Mouse (Mus musculus) embryonic facial prominence, embryonic 12.5 days (tissue): ENCODE data around the gene Ces1e. TPM values are rescaled to one million over a fixed set of nuclear protein-coding genes. Genes with fewer than 3 reads are reported as not detected.

ENCODE experiments used
- ATAC-seq: fragments of 200-750 bp; cut with Nextera tagmentation; 2 replicates; pipeline ENCODE4 v1.8.0; 2017; ENCODE audit not compliant: insufficient number of reproducible peaks, insufficient read depth, low FRiP score, low TSS enrichment
- H3K27ac ChIP-seq: fragments of 300-500 bp; sonication (generic); 2 replicates; pipeline ENCODE4 v1.5.1; 2016; ENCODE audit warnings: mild to moderate bottlenecking
- H3K27me3 ChIP-seq: fragments of 300-500 bp; sonication (generic); 2 replicates; pipeline ENCODE4 v1.6.1; 2016; ENCODE audit warnings: mild to moderate bottlenecking, moderate library complexity
- H3K36me3 ChIP-seq: fragments of 300-500 bp; sonication (generic); 2 replicates; pipeline ENCODE4 v1.6.1; 2016; ENCODE audit warnings: mild to moderate bottlenecking
- H3K4me1 ChIP-seq: fragments of 300-500 bp; sonication (generic); 2 replicates; pipeline ENCODE4 v1.6.1; 2016
- H3K4me2 ChIP-seq: fragments of 300-500 bp; sonication (generic); replicated peaks from 2 replicates; pipeline ENCODE4 v1.6.1; 2016; ENCODE audit warnings: mild to moderate bottlenecking, moderate library complexity
- H3K4me3 ChIP-seq: fragments of 300-500 bp; sonication (generic); 2 replicates; pipeline ENCODE4 v1.5.1; 2016; ENCODE audit warnings: mild to moderate bottlenecking
- H3K9ac ChIP-seq: fragments of 300-500 bp; sonication (generic); 2 replicates; pipeline ENCODE4 v1.6.1; 2016; ENCODE audit warnings: mild to moderate bottlenecking, moderate library complexity
- H3K9me3 ChIP-seq: fragments of 300-500 bp; sonication (generic); 2 replicates; pipeline ENCODE4 v1.6.1; 2016; ENCODE audit warnings: mild to moderate bottlenecking, moderate library complexity
- WGBS: fragments of 180-500 bp; shearing (Covaris S2); methylation state at CpG from one replicate; pipeline ENCODE4 v1.1.7; 2016; 5-methylcytosine and 5-hydroxymethylcytosine counted together
- polyA plus RNA-seq: library from polyadenylated mRNA; unstranded; fragments of >200 nt; fragmentation: Nextera tagmentation; extraction: Ambion mirVana; gene quantifications from 2 replicates; pipeline ENCODE4 v1.2.1, GENCODE M21; 2016

Gene Ces1e
- polyA plus RNA-seq: not detected in 2 replicates

GRCm38 (mm10) chr8:93229446-93229845 lies at the start of gene Ces1e:
Gene Ces1e, minus strand, starts transcription at chr8:93229619.
- no peak within 1 kb of the TSS for H3K27ac ChIP-seq
- H3K4me2 ChIP-seq: no peak within 1 kb of the TSS
- H3K9me3 ChIP-seq: no peaks in the 10 kb centered on the region
- ATAC-seq: no peak
- H3K27me3 ChIP-seq: no peaks in the 10 kb centered on the region
- no peaks in the 10 kb centered on the region for H3K36me3 ChIP-seq
- H3K4me3 ChIP-seq: no peak within 1 kb of the TSS
- H3K9ac ChIP-seq: no peak within 1 kb of the TSS
- H3K4me1 ChIP-seq: no peaks in the 10 kb centered on the region

DNA sequence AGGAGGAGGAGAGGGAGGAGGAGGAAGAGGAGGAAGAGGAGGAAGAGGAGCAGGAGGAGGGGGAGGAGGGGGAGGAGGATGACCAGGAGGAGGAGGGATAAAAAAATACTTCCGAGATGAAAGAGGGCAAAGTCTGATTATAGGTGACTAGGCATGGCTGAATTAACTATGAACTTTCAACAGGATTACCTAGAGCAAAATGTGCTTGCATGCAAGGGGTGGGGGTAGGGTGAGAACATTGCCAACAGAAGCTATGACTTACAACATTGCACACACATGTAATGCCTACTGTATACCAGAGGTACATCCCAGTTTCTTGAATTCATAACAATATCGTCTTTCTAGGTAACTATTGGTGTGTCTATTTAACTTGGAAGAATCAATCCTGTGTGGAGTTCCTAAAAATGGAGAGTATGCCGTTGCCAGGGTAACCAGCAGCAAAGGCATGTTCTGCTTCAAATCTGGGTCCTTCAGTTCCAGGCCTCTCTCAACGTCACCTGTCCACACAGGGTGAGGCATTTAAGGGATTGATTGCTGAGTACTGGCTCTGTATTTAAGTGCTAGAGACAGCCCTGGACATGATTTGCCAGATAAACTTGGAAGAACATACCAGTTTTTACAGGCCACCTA lies 48.9 kb upstream of the Ces1e start:
- H3K4me1 ChIP-seq: no peaks in the 10 kb centered on the region
- H3K36me3 ChIP-seq: no peaks in the 10 kb centered on the region
- no peak overlapping the region for H3K27ac ChIP-seq
- no peak for ATAC-seq
- no peak overlapping the region for H3K4me3 ChIP-seq
- no peaks in the 10 kb centered on the region for H3K27me3 ChIP-seq
- no peak overlapping the region for H3K9ac ChIP-seq
- WGBS: 76% methylated on average over 4 of the region's 4 CpGs
- no peaks in the 10 kb centered on the region for H3K9me3 ChIP-seq
- no peak overlapping the region for H3K4me2 ChIP-seq

DNA sequence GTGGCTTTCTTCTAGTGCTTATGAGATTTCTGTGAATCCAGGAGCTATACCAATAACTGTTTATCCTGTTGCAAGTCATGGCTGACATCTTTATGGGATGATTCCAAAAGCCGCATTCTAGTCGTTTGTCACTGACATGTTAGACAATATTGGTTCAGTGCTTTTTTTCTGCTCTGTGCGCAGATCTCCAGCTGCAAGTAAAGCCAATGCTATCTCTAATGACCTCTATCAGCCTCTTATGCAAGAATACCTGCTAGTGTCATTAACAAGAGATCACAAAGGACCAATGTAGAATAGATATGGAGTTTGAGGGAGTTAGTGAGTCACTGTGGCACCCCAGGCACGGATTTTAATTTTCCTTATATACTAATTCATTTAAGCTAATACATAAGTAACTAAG lies 45.2 kb upstream of the Ces1e start:
- WGBS: 81% methylated on average over 4 of the region's 4 CpGs
- Histone ChIP-seq H3K9ac (no peak overlapping the region), H3K36me3 (no peaks in the 10 kb centered on the region), H3K4me2 (no peak overlapping the region), H3K27me3 (no peaks in the 10 kb centered on the region), H3K4me3 (no peak overlapping the region), H3K27ac (no peak overlapping the region), H3K4me1 (no peaks in the 10 kb centered on the region), H3K9me3 (no peaks in the 10 kb centered on the region)
- ATAC-seq: no peak

GRCm38 (mm10) chr8:93273321-93273720 lies 43.9 kb upstream of the Ces1e start:
- no peak overlapping the region for H3K27ac ChIP-seq
- no peak for ATAC-seq
- H3K4me3 ChIP-seq: no peak overlapping the region
- no peaks in the 10 kb centered on the region for H3K4me1 ChIP-seq
- no peak overlapping the region for H3K4me2 ChIP-seq
- H3K9ac ChIP-seq: no peak overlapping the region
- WGBS: 92% methylated on average over 3 of the region's 3 CpGs
- H3K9me3 ChIP-seq: no peaks in the 10 kb centered on the region
- no peaks in the 10 kb centered on the region for H3K27me3 ChIP-seq
- no peaks in the 10 kb centered on the region for H3K36me3 ChIP-seq

DNA sequence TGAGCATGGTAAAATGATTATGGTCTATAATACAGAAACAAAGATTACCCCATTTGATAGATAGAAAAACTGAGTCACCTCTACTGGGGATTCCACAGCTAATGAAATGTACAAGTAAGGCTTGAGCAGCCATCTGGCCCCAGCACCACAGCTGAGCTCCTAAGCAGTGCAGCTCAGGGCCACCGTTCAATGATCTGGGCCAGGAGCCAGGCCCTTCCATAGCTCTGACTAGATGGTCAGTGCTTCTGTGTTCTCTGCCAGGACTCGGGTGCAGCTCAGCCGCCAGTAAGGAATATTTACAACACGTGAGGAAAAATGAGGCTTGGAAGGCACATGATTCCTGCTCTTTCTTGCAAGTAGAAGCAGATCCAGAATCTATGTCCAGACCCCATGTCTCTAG lies 43.3 kb upstream of the Ces1e start:
- Histone ChIP-seq H3K9ac (no peak overlapping the region), H3K4me1 (no peaks in the 10 kb centered on the region), H3K9me3 (no peaks in the 10 kb centered on the region), H3K27ac (no peak overlapping the region), H3K4me3 (no peak overlapping the region), H3K27me3 (no peaks in the 10 kb centered on the region), H3K4me2 (no peak overlapping the region), H3K36me3 (no peaks in the 10 kb centered on the region)
- no peak for ATAC-seq
- 89% methylated on average over 4 of the region's 4 CpGs for WGBS

DNA sequence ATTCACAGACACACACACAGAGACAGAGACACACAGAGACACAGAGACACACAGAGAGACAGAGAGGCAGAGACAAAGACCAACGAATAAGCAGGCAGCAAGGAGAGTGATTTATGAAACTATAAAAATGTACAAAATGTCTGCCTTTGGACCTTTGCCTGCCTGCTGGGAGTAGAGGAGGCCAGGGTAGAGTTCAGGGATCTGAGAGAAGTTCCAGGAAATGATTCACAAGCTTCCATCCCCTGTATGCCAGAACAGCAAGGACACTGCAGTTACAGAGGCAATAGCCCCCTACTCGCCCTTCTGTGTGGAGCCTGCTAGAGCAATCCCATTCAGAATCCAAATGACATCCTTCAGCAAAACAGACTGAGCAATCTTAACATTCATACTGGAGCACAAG lies 32.0 kb upstream of the Ces1e start:
- WGBS: 61% methylated on average over 2 of the region's 2 CpGs
- no peaks in the 10 kb centered on the region for H3K4me1 ChIP-seq
- ATAC-seq: no peak
- no peak overlapping the region for H3K9ac ChIP-seq
- H3K4me3 ChIP-seq: no peak overlapping the region
- H3K36me3 ChIP-seq: no peaks in the 10 kb centered on the region
- H3K4me2 ChIP-seq: no peak overlapping the region
- H3K9me3 ChIP-seq: no peaks in the 10 kb centered on the region
- no peaks in the 10 kb centered on the region for H3K27me3 ChIP-seq
- H3K27ac ChIP-seq: no peak overlapping the region

DNA sequence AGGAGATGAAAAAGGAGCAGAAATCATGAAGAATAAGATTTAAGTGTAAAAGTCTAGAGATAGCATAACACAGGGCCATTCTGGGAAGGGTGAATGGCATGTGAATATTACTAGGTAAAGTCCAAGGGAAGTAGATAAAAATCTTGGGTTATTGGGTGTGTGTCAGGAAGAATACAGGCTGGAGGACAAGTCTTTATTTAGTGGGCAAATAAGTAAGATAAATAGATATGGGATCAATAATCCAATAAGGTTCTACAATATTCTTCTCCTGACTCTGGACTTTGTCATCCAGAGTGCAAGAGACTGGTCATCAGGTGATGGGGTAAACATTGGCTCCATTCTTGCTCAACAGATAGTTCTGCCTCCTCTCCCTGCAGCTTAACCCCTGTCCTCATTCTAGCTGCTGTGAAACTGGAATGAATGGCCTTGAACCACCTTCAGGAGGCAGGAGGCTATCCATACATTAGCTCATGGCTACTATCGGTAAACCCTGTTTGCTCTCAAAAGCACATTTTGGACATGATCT lies 23.0 kb upstream of the Ces1e start:
- Histone ChIP-seq H3K27ac (no peak overlapping the region), H3K27me3 (no peaks in the 10 kb centered on the region), H3K4me1 (no peaks in the 10 kb centered on the region), H3K4me3 (no peak overlapping the region), H3K9me3 (no peaks in the 10 kb centered on the region), H3K9ac (no peak overlapping the region), H3K4me2 (no peak overlapping the region), H3K36me3 (no peaks in the 10 kb centered on the region)
- WGBS: 97% methylated on average over 1 of the region's 1 CpGs
- no peak for ATAC-seq

DNA sequence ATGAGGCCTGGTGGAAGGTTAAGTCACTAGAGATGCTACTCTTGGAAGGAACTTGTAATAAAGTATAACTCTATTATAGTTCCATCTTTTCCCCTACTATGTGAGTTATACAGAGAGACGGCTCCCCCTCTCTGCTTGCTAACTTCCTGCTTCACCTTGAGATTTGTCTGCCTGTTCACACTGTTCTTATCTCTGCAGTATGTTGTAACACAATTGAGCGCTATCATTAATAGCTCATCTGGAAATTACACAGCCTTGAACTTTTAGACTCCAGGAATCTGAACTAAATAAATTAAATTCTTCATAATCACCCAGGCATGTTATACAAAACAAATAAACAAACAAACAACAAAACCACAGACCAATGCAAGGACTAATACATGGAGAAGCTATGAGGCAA lies 16.6 kb upstream of the Ces1e start:
- Histone ChIP-seq H3K4me2 (no peak overlapping the region), H3K4me3 (no peak overlapping the region), H3K9ac (no peak overlapping the region), H3K4me1 (no peaks in the 10 kb centered on the region), H3K27me3 (no peaks in the 10 kb centered on the region), H3K27ac (no peak overlapping the region), H3K9me3 (no peaks in the 10 kb centered on the region), H3K36me3 (no peaks in the 10 kb centered on the region)
- ATAC-seq: no peak
- 82% methylated on average over 2 of the region's 2 CpGs for WGBS

DNA sequence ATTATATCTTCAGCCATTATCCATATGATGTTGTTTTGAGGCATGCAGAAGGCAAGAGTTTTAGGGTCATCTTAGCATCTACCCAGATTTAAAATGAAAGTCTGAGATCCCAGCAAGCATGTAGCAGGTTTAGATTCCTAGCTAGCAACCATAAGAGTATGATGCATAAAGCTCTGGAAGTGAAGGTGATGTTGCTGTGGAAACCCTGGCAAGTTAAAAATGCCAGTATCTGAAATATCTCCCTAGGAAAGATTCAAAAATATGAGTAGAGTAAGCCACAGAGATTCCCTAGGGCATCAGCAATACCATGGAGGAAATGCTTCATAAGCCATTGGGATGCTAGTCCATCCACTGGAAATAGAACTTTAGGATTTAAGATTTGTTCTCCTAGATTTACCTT lies 10.5 kb upstream of the Ces1e start:
- H3K36me3 ChIP-seq: no peaks in the 10 kb centered on the region
- H3K27ac ChIP-seq: no peak overlapping the region
- no peak overlapping the region for H3K4me3 ChIP-seq
- ATAC-seq: no peak
- no peak overlapping the region for H3K4me2 ChIP-seq
- no peaks in the 10 kb centered on the region for H3K9me3 ChIP-seq
- no peak overlapping the region for H3K9ac ChIP-seq
- no peaks in the 10 kb centered on the region for H3K4me1 ChIP-seq
- no peaks in the 10 kb centered on the region for H3K27me3 ChIP-seq

GRCm38 (mm10) chr8:93235681-93236080 lies 6.3 kb upstream of the Ces1e start:
- ATAC-seq: no peak
- Histone ChIP-seq H3K4me3 (no peak overlapping the region), H3K4me1 (no peaks in the 10 kb centered on the region), H3K36me3 (no peaks in the 10 kb centered on the region), H3K9ac (no peak overlapping the region), H3K4me2 (no peak overlapping the region), H3K27me3 (no peaks in the 10 kb centered on the region), H3K27ac (no peak overlapping the region), H3K9me3 (no peaks in the 10 kb centered on the region)
- 92% methylated on average over 1 of the region's 1 CpGs for WGBS

DNA sequence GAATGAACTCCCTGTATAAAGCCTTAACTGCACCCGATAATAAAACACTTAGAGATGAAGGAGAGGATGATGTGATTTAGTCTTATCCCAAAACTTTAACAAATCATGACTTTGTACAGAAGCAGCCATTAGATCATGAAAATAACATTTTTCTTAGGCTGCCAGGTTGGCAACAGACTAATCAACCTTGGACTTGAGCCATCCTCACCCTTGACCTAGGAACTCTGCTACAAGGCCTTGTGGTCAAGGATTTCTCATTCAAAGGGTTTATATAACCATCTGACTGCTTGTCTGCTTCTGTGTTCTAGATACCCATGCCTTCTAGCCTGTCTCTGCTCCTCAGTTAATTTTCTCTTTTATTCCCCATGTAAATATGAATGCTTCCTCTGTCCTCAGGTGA lies 5.3 kb upstream of the Ces1e start:
- Histone ChIP-seq H3K4me3 (no peak overlapping the region), H3K27me3 (no peaks in the 10 kb centered on the region), H3K36me3 (no peaks in the 10 kb centered on the region), H3K9me3 (no peaks in the 10 kb centered on the region), H3K4me1 (no peaks in the 10 kb centered on the region), H3K4me2 (no peak overlapping the region), H3K27ac (no peak overlapping the region), H3K9ac (no peak overlapping the region)
- ATAC-seq: no peak
- 89% methylated on average over 1 of the region's 1 CpGs for WGBS

DNA sequence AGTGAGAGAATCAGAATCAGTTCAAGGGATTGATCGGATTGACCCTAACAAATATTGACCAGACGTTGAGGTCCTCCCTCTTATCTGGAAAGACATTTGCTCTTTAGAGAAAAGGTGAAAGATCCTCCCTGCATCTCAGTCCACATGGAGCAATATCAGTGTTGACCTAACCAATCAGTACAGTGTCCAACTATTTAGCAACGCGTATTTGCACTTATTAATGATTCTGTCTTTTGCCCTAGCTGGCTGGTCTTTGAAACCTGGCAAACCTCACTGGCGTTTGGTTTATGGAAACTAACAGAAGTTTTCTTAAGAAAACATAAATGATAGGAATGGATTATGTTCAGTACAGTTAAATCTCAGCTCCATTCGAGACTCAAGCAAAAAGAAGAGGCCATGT lies 4.6 kb upstream of the Ces1e start:
- no peak overlapping the region for H3K27ac ChIP-seq
- H3K27me3 ChIP-seq: no peaks in the 10 kb centered on the region
- H3K4me2 ChIP-seq: no peak overlapping the region
- no peaks in the 10 kb centered on the region for H3K4me1 ChIP-seq
- H3K9ac ChIP-seq: no peak overlapping the region
- H3K4me3 ChIP-seq: no peak overlapping the region
- no peaks in the 10 kb centered on the region for H3K36me3 ChIP-seq
- no peak for ATAC-seq
- no peaks in the 10 kb centered on the region for H3K9me3 ChIP-seq
- WGBS: 81% methylated on average over 6 of the region's 6 CpGs
